Mouse (Mus musculus) stomach, embryonic 15.5 days (tissue): ENCODE measurements around the gene Sctr. TPM values are rescaled to one million over a fixed set of nuclear protein-coding genes. Genes with fewer than 3 reads are reported as not detected.

Experiments used
- ATAC-seq: fragments of 200-750 bp; cut with Nextera tagmentation; 2 replicates; pipeline ENCODE4 v1.8.0; 2017; ENCODE audit warnings: low read depth, moderate number of reproducible peaks, moderate TSS enrichment; ENCODE audit not compliant: insufficient read depth, low FRiP score
- H3K27ac ChIP-seq: fragments of 300-500 bp; sonication (generic); 2 replicates; pipeline ENCODE4 v1.5.1; 2015; ENCODE audit warnings: mild to moderate bottlenecking, inconsistent platforms
- H3K27me3 ChIP-seq: fragments of 300-500 bp; sonication (generic); replicated peaks from 2 replicates; pipeline ENCODE4 v1.6.1; 2015; ENCODE audit warnings: inconsistent platforms
- H3K36me3 ChIP-seq: fragments of 300-500 bp; sonication (generic); 2 replicates; pipeline ENCODE4 v1.6.1; 2015; ENCODE audit warnings: inconsistent platforms
- H3K4me1 ChIP-seq: fragments of 300-500 bp; sonication (generic); 2 replicates; pipeline ENCODE4 v1.6.1; 2015; ENCODE audit warnings: inconsistent platforms
- H3K4me2 ChIP-seq: fragments of 300-500 bp; sonication (generic); 2 replicates; pipeline ENCODE4 v1.6.1; 2015; ENCODE audit warnings: mild to moderate bottlenecking, inconsistent platforms
- H3K4me3 ChIP-seq: fragments of 300-500 bp; sonication (generic); replicated peaks from 2 replicates; pipeline ENCODE4 v1.5.1; 2015; ENCODE audit warnings: inconsistent platforms
- H3K9ac ChIP-seq: fragments of 300-500 bp; sonication (generic); 2 replicates; pipeline ENCODE4 v1.6.1; 2015; ENCODE audit warnings: inconsistent platforms
- H3K9me3 ChIP-seq: fragments of 300-500 bp; sonication (generic); 2 replicates; pipeline ENCODE4 v1.6.1; 2016; ENCODE audit warnings: inconsistent platforms
- WGBS: fragments of 180-500 bp; shearing (Covaris S2); methylation state at CpG from one replicate; pipeline ENCODE4 v1.1.7; 2015; 5-methylcytosine and 5-hydroxymethylcytosine counted together
- polyA plus RNA-seq: library from polyadenylated mRNA; unstranded; fragments of >200 nt; fragmentation: Nextera tagmentation; extraction: Ambion mirVana; gene quantifications from 2 replicates; pipeline ENCODE4 v1.2.1, GENCODE M21; 2015

Gene Sctr
- polyA plus RNA-seq, 1 experiment from 2014 or later, result 1.3 TPM

DNA sequence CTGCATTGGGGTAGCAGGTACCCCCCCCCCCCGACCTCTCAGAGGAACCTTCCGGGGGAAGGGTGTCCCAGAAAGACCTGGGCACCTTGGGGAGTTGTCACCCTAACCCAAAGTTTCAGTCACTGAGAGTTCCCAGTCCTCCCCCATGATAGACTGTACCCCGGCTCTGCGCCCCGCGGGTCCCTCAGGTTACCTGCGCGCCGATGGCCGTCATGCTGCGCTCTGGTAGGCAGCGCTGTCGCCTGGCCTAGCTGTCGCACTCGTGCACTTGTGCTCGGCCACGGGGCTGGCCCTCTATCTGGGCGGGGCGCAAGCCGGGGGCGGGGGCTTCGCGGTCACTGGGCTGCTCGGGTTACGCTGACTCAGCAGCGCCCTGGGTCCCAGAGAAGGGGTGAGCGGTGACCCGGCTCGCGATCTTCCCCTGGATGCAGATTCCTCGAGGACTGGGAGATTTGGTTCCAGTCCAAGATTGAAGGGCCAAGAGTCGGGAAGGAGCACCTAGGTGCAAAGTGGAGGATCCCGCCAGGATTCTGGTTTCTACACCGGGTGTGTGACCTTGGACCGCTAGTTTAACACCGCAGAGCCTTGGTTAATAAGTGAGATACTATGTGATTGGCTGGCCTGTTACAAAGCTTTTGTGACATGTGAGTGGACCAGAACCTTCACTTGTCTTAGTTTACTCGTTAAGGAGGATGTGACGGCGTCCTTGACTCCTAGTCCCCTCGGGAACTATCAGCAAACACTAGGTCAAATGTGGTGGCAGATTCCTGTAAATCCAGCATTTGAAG, 67.0 kb downstream of the Sctr start, which contains the start of gene Tmem37:
Gene Tmem37 (minus strand): TSS at position 556 of the 788 bp plus-strand sequence.
- Histone ChIP-seq H3K27me3 (0 out of 2 replicates have a peak, but pooled peaks cover 3% of the 10 kb centered on the region), H3K9me3 (no peaks in the 10 kb centered on the region), H3K4me2 (peak within 1 kb of the TSS; percentile 89), H3K4me3 (peak within 1 kb of the TSS; percentile 38), H3K27ac (no peak within 1 kb of the TSS), H3K9ac (0 out of 2 replicates have a peak within 1 kb of the TSS, but pooled peaks have one; percentile 16), H3K36me3 (no peaks in the 10 kb centered on the region), H3K4me1 (0 out of 2 replicates have a peak, but pooled peaks cover 16% of the 10 kb centered on the region)
- peak; percentile 86 for ATAC-seq
- 3% methylated on average over 40 of the region's 40 CpGs for WGBS

DNA sequence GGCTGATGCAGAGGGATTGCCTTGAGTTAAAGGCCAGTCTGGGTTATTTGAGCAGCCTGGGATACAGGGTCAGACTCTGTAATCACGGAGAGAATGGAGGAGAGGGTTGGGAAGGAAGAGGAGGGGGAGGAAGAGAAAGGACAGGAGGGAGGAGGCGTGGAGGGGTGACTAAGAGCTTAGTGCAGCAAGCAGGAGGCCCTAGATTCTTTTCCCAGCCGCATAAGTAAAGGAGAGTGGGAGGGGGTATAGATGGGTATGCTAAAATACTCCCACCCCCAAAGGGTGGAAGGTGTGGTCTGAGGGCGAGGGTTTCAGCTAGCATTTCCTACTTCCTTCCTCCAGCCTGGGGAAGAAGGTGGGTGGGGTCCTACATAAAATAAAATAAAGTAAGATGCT, 67.6 kb downstream of the Sctr start:
- Histone ChIP-seq H3K36me3 (no peaks in the 10 kb centered on the region), H3K4me3 (0 out of 2 replicates have a peak overlapping the region, but pooled peaks have one; percentile 38), H3K9me3 (no peaks in the 10 kb centered on the region), H3K27me3 (0 out of 2 replicates have a peak, but pooled peaks cover 3% of the 10 kb centered on the region), H3K9ac (no peak overlapping the region), H3K4me1 (0 out of 2 replicates have a peak, but pooled peaks cover 16% of the 10 kb centered on the region), H3K4me2 (peak overlapping the region; percentile 89), H3K27ac (no peak overlapping the region)
- 28% methylated on average over 4 of the region's 4 CpGs for WGBS
- no peak for ATAC-seq

DNA sequence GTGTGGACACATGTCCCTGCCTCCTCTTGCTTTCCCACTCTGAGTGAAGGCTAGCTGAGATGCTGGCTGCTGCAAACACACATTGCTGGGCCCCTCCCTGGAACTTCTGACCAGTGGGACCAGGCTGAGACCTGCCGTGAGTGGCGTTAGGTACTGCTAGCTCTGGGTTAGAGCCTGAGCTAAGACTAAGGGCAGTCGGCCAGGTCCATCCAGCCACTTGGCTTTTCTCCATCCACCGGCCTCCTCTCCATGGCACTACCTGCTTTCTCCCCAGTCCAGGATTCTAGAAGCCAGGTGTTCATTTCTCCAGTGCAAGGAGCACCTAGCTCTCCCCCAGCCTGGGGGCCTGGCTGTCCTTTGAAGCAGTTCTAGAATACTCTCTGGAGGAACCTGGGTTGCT, 68.2 kb downstream of the Sctr start:
- Histone ChIP-seq H3K36me3 (no peaks in the 10 kb centered on the region), H3K27me3 (0 out of 2 replicates have a peak, but pooled peaks cover 3% of the 10 kb centered on the region), H3K4me3 (no peak overlapping the region), H3K4me2 (no peak overlapping the region), H3K9me3 (no peaks in the 10 kb centered on the region), H3K27ac (no peak overlapping the region), H3K4me1 (0 out of 2 replicates have a peak, but pooled peaks cover 16% of the 10 kb centered on the region), H3K9ac (no peak overlapping the region)
- no peak for ATAC-seq
- WGBS, result 70% methylated on average over 4 of the region's 4 CpGs

DNA sequence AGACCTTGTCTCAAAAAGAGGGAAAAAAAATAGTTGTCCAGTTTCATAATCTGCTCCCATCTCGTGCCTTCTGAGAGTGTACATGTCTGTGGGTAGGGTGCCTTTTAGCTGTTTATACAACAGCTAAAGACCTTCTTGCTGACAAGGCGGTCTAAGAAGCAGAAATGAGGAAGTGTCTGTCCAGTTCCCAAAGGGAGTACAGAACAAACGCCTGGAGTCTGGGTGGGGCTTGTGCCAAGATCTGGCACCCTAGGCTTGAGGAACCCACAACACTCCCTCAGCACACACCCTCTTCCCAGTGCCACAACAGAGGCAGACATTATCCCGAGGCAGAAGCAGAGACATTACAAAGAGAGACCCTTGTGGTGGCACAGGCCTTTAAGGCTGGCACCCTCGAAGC, 68.8 kb downstream of the Sctr start:
- 63% methylated on average over 5 of the region's 5 CpGs for WGBS
- Histone ChIP-seq H3K4me2 (no peak overlapping the region), H3K27me3 (0 out of 2 replicates have a peak, but pooled peaks cover 3% of the 10 kb centered on the region), H3K9ac (no peak overlapping the region), H3K4me3 (no peak overlapping the region), H3K4me1 (0 out of 2 replicates have a peak, but pooled peaks cover 16% of the 10 kb centered on the region), H3K36me3 (no peaks in the 10 kb centered on the region), H3K9me3 (no peaks in the 10 kb centered on the region), H3K27ac (no peak overlapping the region)
- no peak for ATAC-seq

DNA sequence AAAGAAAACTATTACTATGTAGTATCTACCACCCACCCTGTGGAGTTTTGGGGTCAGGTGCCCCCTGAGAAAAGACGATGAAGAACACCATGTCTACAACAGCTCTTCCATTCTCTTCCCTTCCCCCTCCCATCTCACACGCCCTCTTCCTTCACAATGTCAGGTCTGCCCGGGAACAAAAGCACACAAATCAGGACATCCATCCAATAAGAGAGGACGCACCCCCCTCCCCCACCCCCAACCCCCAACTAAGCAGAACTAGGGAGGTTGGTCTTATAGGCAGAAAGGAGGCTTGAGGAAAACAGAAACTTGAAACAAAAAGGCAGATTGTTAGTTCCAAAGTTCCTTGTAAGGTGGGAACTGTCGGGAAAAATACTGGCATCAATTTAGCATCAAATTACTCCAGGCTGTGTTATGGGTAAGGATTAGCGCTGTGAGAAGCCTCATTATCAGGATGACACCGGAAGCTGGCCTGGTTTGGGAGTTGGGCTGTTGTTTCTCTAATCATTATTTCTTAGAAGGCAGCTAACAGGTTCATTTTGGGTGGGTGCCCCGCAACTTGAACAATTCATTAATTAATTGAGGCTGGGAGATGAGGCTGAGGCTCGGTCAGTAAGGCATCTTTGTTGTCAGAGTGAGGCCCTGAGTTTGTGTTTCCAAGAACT, 71.2 kb downstream of the Sctr start:
- H3K36me3 ChIP-seq, result no peaks in the 10 kb centered on the region
- 0 out of 2 replicates have a peak, but pooled peaks cover 3% of the 10 kb centered on the region for H3K27me3 ChIP-seq
- H3K4me3 ChIP-seq, result no peak overlapping the region
- no peak for ATAC-seq
- H3K4me1 ChIP-seq, result 0 out of 2 replicates have a peak, but pooled peaks cover 15% of the 10 kb centered on the region
- 33% methylated on average over 9 of the region's 9 CpGs for WGBS
- no peaks in the 10 kb centered on the region for H3K9me3 ChIP-seq
- no peak overlapping the region for H3K9ac ChIP-seq
- no peak overlapping the region for H3K4me2 ChIP-seq
- H3K27ac ChIP-seq, result no peak overlapping the region

DNA sequence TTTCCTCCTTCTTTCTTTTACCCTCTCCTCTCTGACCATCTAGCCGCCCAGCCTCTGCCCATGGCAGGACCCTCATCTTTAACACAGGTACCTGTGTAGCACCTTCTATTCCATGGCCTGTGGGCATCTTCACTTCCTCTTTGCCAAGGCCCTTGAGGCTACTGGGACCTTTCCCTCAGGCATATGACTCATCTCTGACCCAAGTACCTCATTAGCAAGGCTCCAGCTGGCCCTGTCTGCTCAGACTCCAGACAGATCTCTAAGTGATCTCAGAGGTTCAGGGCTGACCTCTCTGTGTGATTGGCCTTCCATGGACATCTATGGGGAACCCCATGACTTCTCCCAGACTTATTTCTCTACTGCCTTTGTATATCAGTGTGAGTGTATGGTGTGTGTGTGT, 73.9 kb downstream of the Sctr start:
- Histone ChIP-seq H3K9me3 (no peaks in the 10 kb centered on the region), H3K36me3 (no peaks in the 10 kb centered on the region), H3K4me2 (no peak overlapping the region), H3K27me3 (no peaks in the 10 kb centered on the region), H3K4me3 (no peak overlapping the region), H3K4me1 (no peaks in the 10 kb centered on the region), H3K27ac (no peak overlapping the region), H3K9ac (no peak overlapping the region)
- 84% methylated on average over 1 of the region's 1 CpGs for WGBS
- ATAC-seq, result no peak

DNA sequence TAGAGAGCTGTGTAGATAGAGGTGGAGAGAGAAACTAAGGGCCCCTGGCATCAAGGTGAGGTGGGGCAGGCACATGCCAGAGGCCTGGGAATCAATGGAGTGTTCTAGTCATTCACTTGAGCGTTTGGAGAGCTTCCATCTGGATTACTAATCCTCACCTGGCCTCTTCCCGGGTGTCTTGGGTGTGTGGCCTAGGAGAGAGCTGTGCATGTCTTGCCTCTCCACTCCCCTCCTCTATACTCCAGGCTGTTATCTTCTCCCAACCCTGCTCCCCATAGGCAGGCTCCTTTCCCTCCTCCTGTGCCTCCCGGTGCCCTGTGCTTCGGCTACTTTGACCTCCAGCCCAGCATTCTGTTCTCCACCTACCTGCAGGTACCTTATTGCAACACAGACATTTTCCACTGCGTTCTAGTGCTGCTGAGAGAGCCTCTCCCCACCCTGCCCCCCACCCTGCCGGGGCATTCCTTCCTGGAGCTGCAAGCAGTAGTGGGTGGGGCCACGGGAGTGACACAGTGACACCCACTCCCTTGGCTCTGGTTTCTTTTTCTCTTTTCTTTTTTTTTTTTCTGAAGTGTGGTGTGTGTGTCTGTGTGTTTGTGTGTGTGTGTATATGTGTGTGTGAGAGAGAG, 76.4 kb downstream of the Sctr start:
- Histone ChIP-seq H3K4me2 (0 out of 2 replicates have a peak overlapping the region, but pooled peaks have one; percentile 16), H3K4me1 (no peaks in the 10 kb centered on the region), H3K9ac (no peak overlapping the region), H3K27me3 (no peaks in the 10 kb centered on the region), H3K9me3 (no peaks in the 10 kb centered on the region), H3K27ac (no peak overlapping the region; the same call in 1 of the 2 replicates), H3K4me3 (no peak overlapping the region), H3K36me3 (no peaks in the 10 kb centered on the region)
- 19% methylated on average over 7 of the region's 7 CpGs for WGBS
- ATAC-seq, result peak; percentile 74

DNA sequence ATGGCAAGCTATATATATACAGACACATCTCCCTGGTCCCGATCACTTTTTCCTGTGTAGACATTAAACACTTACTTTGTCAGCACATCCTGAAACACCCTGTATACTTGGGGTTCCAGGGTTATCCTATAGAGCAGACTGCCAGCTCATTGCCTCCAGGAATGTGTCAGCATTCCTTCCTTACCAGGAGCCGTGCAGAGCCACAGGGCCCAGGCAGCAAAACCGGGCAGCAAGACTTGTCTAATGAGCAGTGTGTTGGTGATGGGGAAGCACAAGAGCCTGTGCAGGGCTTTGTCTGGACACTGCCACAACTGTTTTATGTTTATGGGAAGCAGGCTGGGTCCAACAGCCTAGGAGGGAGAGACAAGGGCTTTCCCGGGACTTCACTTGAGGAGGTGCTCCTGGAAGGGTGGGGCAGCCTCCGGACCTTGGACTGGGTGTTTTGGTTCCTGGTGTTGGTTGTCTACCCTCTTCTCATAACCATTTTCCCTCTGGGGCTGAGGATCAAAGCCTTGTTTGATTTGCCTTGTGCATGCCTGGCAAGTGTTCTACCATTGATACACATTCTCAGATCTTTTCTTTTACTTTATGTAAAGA, 77.3 kb downstream of the Sctr start:
- no peak for ATAC-seq
- no peaks in the 10 kb centered on the region for H3K27me3 ChIP-seq
- H3K9ac ChIP-seq, result no peak overlapping the region
- H3K4me1 ChIP-seq, result no peaks in the 10 kb centered on the region
- H3K36me3 ChIP-seq, result no peaks in the 10 kb centered on the region
- peak overlapping the region; percentile 41; the same call in 1 of the 2 replicates for H3K27ac ChIP-seq
- no peaks in the 10 kb centered on the region for H3K9me3 ChIP-seq
- WGBS, result 45% methylated on average over 5 of the region's 5 CpGs
- H3K4me3 ChIP-seq, result no peak overlapping the region
- no peak overlapping the region for H3K4me2 ChIP-seq

DNA sequence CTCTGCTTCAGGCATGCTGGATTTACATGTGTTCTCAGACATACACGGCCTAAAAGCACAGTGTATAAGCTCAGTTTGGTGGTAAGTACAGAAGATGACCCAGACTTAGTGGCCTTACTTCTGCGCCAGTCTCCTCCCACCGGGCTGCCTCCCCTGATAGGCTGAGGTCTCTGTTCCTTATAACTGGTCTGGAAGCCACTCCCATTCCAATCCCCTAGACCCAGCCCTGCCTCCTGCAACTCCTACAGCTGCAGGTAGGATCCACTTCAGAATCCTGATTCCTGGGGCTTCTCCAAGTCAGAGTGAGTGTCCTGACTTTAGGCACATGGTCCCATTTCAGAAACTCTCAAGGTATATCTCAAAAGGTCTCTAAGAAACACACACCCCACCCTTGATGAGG, 79.0 kb downstream of the Sctr start:
- Histone ChIP-seq H3K36me3 (no peaks in the 10 kb centered on the region), H3K4me2 (no peak overlapping the region), H3K9me3 (no peaks in the 10 kb centered on the region), H3K4me3 (no peak overlapping the region), H3K27ac (no peak overlapping the region), H3K27me3 (no peaks in the 10 kb centered on the region), H3K9ac (no peak overlapping the region), H3K4me1 (no peaks in the 10 kb centered on the region)
- ATAC-seq, result no peak
- 63% methylated on average over 3 of the region's 3 CpGs for WGBS

DNA sequence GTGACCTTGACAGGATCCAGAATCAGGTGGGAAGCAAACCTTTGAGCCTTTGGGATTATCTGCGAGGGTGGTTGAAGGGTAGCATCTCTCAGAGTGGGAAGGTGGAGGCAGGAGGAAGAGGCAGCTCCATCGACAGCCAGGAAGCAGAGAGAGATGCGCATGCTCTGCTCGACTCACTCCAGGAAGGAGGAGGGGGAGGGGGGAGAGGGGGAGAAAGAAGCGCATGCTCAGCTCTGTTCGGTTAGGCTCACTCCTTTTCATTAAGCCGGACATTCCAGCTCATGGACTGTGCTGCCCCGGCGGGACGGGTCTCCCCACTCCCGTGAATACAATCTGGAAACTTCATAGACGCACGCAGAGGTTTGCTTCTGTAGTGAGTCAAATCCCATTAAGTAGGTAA, 80.0 kb downstream of the Sctr start:
- no peak overlapping the region for H3K4me3 ChIP-seq
- H3K9me3 ChIP-seq, result no peaks in the 10 kb centered on the region
- ATAC-seq, result no peak
- no peak overlapping the region for H3K27ac ChIP-seq
- 59% methylated on average over 13 of the region's 13 CpGs for WGBS
- no peaks in the 10 kb centered on the region for H3K27me3 ChIP-seq
- H3K36me3 ChIP-seq, result no peaks in the 10 kb centered on the region
- no peaks in the 10 kb centered on the region for H3K4me1 ChIP-seq
- no peak overlapping the region for H3K9ac ChIP-seq
- H3K4me2 ChIP-seq, result no peak overlapping the region

DNA sequence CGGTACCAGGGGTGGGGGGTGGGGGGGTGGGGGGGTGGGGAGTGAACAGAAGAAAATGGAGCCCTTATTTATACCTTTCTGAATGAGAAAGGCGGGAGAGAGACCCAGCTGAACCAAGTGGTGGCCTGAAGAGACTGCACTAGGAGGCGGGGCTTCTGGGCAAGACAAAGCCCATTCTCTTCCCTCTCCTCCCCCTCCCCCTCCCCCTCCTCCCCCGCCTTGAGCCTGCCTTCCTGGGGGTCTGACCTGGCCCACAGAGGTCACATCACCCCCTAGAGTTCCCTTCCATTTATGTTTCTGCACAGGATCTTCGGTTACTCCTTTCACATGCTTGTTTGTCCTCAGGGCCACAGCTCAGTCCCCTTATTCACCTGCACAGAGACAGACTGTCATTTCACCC, 82.5 kb downstream of the Sctr start:
- Histone ChIP-seq H3K4me3 (no peak overlapping the region), H3K9ac (no peak overlapping the region), H3K36me3 (no peaks in the 10 kb centered on the region), H3K27me3 (no peaks in the 10 kb centered on the region), H3K27ac (no peak overlapping the region), H3K4me2 (no peak overlapping the region), H3K9me3 (no peaks in the 10 kb centered on the region), H3K4me1 (no peaks in the 10 kb centered on the region)
- ATAC-seq, result no peak
- WGBS, result 15% methylated on average over 4 of the region's 5 CpGs
